Mouse (Mus musculus) ES-E14 (cell line): ENCODE measurements around the gene Sprn.

Experiments
- CHD2 ChIP-seq: IDR thresholded peaks from 2 replicates; pipeline ENCODE4 v1.6.1; 2014; ENCODE audit warnings: mild to moderate bottlenecking, low read depth, low read length, inconsistent platforms
- HCFC1 ChIP-seq: IDR thresholded peaks from 2 replicates; pipeline ENCODE4 v1.6.1; 2012; ENCODE audit warnings: low read length, inconsistent platforms, borderline replicate concordance; ENCODE audit not compliant: insufficient read depth
- MAFK ChIP-seq: IDR thresholded peaks from 2 replicates; pipeline ENCODE4 v1.6.1; 2014; ENCODE audit warnings: mild to moderate bottlenecking, low read depth, low read length, inconsistent platforms; ENCODE audit not compliant: insufficient read depth
- ZC3H11A ChIP-seq: IDR thresholded peaks from 2 replicates; pipeline ENCODE4 v1.6.1; 2012; ENCODE audit warnings: low read depth, mild to moderate bottlenecking, inconsistent platforms, low read length, borderline replicate concordance
- ZNF384 ChIP-seq: IDR thresholded peaks from 2 replicates; pipeline ENCODE4 v1.6.1; 2012; ENCODE audit warnings: low read depth, low read length, inconsistent platforms

DNA sequence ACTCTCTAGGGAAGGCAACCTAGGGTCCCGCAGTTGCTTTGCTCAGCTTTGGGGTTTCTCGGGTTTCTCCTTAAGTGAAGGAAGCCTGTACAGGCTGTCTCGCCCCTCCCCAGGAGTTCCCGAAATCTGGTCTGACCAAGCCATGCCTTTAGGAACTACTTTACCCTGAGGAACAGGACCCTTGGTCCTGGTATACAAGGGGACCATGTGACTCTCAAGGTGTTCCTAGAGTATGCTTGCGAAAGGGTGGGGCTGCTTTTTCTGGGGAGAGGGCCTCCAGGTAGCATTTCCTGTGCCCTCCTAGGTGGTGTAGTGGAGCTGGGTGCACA, 28.7 kb downstream of the Sprn start:
- TF ChIP-seq CHD2 (no peak), ZNF384 (no peak), ZC3H11A (no peak), MAFK (no peak), HCFC1 (no peak)
